Mouse (Mus musculus): ENCODE measurements around the gene Rpp30.
A peak's percentile ranks its signal among the peaks of the same experiment; 100 is the strongest.

Gene Rpp30

GRCm38 (mm10) chr19:36083262-36084225, at the start of gene Rpp30:
Gene Rpp30 (plus strand): TSS chr19:36083716.
- DNase-seq (ENCODE audit: low spot score in 2 of 2): peak; percentile 94

GRCm38 (mm10) chr19:36046046-36046445, 37.5 kb upstream of the Rpp30 start:
- DNase-seq (ENCODE audit: low spot score in 2 of 2): no peak

GRCm38 (mm10) chr19:36056502-36057221, 26.9 kb upstream of the Rpp30 start:
- peak in 1 of 2 experiments; percentile 21 for DNase-seq (ENCODE audit: low spot score in 2 of 2)

GRCm38 (mm10) chr19:36057231-36057811, 26.2 kb upstream of the Rpp30 start, which contains the start of gene Htr7:
Gene Htr7 (minus strand): TSS chr19:36057507.
- DNase-seq (ENCODE audit: low spot score in 2 of 2): peak in 1 of 2 experiments; percentile 34

- DNase-seq (ENCODE audit: low spot score in 2 of 2): no peak
These were observed 20.6 kb upstream of the Rpp30 start for GRCm38 (mm10) chr19:36062801-36063529.

GRCm38 (mm10) chr19:36082606-36083261, 782 bp upstream of the Rpp30 start:
- DNase-seq (ENCODE audit: low spot score in 2 of 2): peak; percentile 47 to 56

- DNase-seq (ENCODE audit: low spot score in 2 of 2): peak in 1 of 2 experiments; percentile 32
These were observed 7.3 kb downstream of the Rpp30 start for GRCm38 (mm10) chr19:36090781-36091180.

- DNase-seq (ENCODE audit: low spot score in 2 of 2): no peak
These were observed 13.7 kb downstream of the Rpp30 start for GRCm38 (mm10) chr19:36097194-36097593.

- DNase-seq (ENCODE audit: low spot score in 2 of 2): no peak
These were observed 14.7 kb downstream of the Rpp30 start for GRCm38 (mm10) chr19:36098265-36098664.

- DNase-seq (ENCODE audit: low spot score in 2 of 2): no peak
These were observed 15.4 kb downstream of the Rpp30 start for GRCm38 (mm10) chr19:36098916-36099315.

GRCm38 (mm10) chr19:36103909-36104308, 20.4 kb downstream of the Rpp30 start:
- DNase-seq (ENCODE audit: low spot score in 2 of 2): no peak

- DNase-seq (ENCODE audit: low spot score in 2 of 2): no peak
These were observed 25.9 kb downstream of the Rpp30 start for GRCm38 (mm10) chr19:36109318-36109944.

GRCm38 (mm10) chr19:36110465-36110864, 26.9 kb downstream of the Rpp30 start:
- DNase-seq (ENCODE audit: low spot score in 2 of 2): no peak

GRCm38 (mm10) chr19:36111054-36111895, 27.8 kb downstream of the Rpp30 start:
- DNase-seq (ENCODE audit: low spot score in 2 of 2): no peak

- peak; percentile 53 to 63 for DNase-seq (ENCODE audit: low spot score in 2 of 2)
These were observed 28.5 kb downstream of the Rpp30 start for GRCm38 (mm10) chr19:36112007-36112406.

- DNase-seq (ENCODE audit: low spot score in 2 of 2): no peak
These were observed 32.7 kb downstream of the Rpp30 start for GRCm38 (mm10) chr19:36116185-36116584.

GRCm38 (mm10) chr19:36119219-36119618, 35.7 kb downstream of the Rpp30 start:
- no peak for DNase-seq (ENCODE audit: low spot score in 2 of 2)

GRCm38 (mm10) chr19:36119783-36120471, 36.4 kb downstream of the Rpp30 start, which contains the start of gene Ankrd1:
Gene Ankrd1 (minus strand): TSS chr19:36120099.
- no peak for DNase-seq (ENCODE audit: low spot score in 2 of 2)

GRCm38 (mm10) chr19:36124203-36124602, 40.7 kb downstream of the Rpp30 start:
- no peak for DNase-seq (ENCODE audit: low spot score in 2 of 2)
